Mouse (Mus musculus) small intestine, adult 2 months (tissue): ENCODE results near the gene Foxa3.

Source experiments
- CTCF ChIP-seq: fragments of 200-500 bp; IDR thresholded peaks from 2 replicates; pipeline ENCODE4 v1.5.1; 2012; ENCODE audit warnings: low read depth, mild to moderate bottlenecking, control low read depth, inconsistent platforms, low read length, moderate library complexity, mixed read lengths; ENCODE audit not compliant: insufficient replicate concordance, insufficient read length; ENCODE audit errors: extremely low read depth
- POLR2A ChIP-seq: fragments of 200-500 bp; IDR thresholded peaks from 2 replicates; pipeline ENCODE4 v1.6.1; 2012; ENCODE audit warnings: low read depth, mild to moderate bottlenecking, control low read depth, inconsistent platforms, low read length, moderate library complexity

DNA sequence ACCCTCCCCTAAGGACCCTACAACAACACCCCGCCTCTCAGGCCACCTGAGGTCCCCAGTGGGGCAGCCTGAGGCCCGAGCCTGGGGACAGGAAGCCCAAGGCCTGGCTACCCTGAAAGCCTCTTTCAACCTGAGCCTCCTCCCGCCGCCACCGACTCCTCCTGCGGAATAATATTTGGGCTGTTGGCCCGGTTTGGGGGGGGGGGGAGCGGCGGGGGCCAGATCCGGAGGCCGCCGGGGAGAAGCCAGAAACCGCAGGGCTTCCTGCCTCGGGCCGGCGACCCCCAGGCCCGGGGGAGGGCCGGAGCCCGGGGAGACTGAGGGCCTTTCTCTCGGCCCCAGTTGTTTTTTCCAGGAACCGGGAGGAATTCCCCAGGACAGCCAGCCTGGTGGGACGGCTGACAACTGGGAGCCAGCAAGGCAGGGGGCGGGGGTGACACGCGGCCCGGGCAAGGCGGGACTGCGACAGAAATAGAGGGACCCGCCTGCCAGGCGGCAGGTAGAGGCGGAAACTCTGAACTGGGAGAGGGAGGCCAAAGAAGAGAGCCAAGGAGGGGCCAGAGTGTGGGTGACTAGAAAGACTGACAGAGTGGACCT lies 11.2 kb downstream of the Foxa3 start:
- TF ChIP-seq POLR2A (no peak), CTCF (no peak)
